Mouse (Mus musculus) frontal cortex, postnatal 14 days (tissue): ENCODE results near the gene Lurap1.

Source experiments
- DNase-seq, 2 experiments: peaks; one replicate each; pipeline ENCODE4 v3.0.0; 2022; ENCODE audit warnings: low spot score in 2 of 2

Lurap1 gene

GRCm38 (mm10) chr4:116160769-116161168 is 9.6 kb upstream of the Lurap1 start:
- DNase-seq = peak; percentile 56 to 68

GRCm38 (mm10) chr4:116159912-116160311 is 8.8 kb upstream of the Lurap1 start:
- no peak for DNase-seq

DNA sequence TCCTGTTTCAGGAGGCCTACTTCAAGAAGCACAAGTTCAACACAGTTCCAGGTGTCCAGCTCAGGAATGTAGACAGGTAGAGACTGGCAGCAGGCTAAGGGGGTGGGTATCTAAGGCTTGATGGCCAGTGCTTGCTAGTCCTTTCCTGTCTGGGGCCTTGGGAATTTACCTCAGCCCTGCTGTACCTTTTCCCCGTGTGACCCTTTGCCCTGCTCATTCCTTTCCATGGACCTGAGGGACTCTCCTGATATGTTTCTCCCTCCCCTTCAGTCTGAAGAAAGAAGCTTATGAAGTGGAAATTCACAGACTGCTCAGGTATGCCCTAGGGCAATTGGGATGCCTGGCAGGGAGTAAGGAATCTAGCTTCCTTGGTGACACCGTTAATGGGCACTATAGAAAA is 6.7 kb upstream of the Lurap1 start:
- DNase-seq = no peak

- no peak for DNase-seq
Observed at GRCm38 (mm10) chr4:116152702-116153101, 1.6 kb upstream of the Lurap1 start.

DNA sequence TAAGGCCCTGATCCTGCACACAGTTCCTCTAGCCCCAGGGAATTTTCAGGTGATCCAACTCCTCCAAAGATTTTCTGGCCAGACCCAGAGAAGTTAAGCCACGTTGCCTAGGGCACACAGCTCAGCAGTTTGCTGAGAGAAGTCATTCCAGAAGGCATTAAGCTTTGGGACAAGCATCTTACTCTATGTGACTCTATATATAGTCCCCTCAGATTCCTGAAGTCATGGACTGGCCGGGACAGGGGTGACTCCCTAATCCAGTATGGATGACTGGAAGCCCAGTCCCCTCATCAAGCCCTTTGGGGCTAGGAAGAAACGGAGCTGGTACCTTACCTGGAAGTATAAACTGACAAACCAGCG is 296 bp downstream of the Lurap1 start:
- no peak for DNase-seq

DNA sequence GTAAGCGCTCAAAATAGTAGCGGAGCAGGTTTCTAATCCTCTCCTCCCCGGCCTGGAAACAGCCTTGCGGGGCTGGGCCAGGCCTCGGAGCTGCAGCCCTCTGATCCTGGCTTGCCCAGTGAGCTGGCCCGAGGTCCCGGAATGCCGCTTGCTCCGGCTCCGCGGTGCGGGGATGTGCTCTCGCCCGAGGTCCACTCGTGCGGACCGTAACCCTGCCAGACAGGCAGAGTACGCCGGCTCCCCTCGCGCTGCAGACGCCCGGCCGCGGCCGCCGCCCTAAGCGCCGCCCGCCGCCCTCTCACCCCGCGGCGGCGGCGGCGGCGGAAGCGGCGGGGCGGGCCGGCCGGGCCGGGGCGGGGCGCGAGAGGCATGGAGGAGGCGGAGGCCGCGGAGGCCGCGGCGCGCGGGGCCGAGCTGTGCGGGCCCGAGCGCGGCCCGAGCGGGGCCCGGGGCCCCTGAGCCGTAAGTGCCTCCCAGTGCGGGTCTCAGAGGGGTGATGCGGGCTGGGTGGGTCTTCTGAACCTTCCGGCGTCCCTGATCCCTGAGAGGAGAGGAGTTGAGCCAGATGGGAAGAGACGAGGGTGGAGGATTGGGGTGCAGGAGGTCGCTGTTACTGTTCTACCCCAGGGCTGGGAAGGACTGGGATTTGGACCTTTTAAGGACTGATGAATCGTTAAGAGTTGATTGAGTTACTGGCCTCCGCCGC is 829 bp downstream of the Lurap1 start:
- DNase-seq = no peak

DNA sequence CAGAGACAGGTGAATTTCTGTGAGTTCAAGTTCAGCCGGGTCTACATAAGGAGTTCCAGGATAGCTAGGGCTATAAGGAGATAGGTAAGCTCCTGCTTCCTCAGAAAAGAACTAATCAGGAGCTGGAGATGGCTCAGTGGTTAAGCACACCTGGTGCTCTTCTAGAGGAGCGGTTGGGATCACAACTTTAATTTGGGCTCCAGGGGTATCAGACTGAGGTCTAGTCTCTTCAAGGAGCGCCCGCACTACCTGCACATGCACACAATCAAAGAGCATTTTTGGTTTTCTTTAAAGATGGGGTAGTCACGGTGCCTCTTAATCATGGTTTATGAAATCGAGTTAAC is 1.4 kb downstream of the Lurap1 start:
- no peak for DNase-seq

DNA sequence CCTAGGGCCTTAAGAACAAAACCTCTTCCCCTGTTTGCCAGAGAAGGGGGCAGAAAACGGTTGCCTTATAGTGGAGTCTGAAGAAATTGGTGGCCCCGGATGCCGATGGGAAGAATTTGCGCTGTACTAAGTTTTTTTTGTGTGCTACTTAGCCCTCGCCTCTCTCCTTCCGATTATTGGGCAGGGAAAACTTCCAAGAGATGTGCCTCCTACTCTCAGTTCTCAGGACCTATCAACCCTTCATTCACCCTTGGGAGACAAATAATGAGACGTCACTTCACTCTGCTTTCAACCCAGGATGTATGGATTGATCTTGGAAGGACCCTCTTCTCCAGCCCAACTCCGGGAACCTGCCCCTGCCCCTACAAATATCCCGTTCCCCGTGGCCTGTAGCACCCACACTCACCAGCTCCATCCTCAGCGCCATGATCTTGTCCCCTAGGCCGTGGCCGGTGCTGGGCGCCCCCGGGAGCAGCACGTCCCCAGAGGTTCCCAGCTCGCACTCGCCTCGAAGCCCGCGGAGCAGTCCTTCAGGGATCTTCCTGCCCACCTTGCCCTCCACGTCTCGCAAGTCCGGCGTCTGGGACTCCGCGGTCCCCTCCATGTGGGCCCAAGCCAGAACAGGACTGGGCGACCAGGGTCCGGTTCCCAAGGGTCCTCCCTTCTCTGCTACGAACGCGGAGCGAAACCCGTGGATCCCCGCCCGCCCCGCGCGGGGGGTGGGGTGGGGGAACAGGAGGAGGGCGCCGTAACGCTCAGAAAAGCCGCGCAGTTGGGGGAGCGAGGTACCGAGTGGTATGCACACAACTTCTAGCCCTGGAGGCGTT is 7.0 kb downstream of the Lurap1 start:
- peak; percentile 40 to 62 for DNase-seq

DNA sequence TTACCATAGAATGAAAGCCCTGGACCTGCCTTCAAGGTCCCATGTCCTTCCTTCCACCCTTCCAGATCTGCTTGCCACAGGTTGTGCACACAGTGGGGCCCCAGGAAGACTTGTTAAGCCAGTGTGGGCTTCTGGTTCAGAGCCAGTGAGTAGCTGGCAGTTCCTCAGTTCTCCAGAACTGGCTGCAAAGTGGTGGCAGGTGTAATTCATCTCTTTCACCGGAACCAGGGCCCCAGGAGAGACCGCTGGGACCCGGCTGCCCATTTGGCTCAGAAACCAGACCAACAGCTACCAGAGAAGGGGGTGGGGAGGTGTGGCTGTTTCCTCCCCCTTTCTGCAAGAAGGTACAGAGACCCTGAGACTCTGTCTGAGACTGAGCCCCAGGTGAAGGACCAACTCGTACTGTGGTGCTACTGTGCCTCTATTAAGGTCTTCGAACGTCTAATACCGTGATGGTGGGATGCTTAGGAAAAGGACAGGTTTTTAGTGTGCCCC is 7.8 kb downstream of the Lurap1 start:
- no peak for DNase-seq

- DNase-seq = no peak
Observed at GRCm38 (mm10) chr4:116142269-116142668, 8.9 kb downstream of the Lurap1 start.

DNA sequence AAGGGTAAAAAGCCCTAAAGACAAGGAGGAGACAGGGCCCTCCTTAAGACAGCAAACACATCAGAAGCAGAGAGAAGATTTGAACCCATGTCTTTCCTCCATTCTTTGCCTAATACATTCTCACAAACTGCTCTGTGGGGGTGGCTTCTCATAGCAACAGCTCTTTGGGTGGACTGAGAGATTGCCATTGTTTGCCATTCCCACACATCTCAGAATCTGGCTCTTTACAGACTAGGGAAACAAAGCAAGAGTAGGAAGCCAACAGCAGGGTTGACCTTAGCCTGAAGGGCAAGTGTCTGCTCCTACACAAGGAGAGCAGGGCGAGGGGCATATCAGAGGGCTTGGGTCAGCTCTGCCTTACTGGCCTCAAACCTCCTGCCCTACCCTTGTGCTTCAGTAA is 9.4 kb downstream of the Lurap1 start:
- no peak for DNase-seq

- no peak for DNase-seq
Observed at GRCm38 (mm10) chr4:116140801-116141574, 10.2 kb downstream of the Lurap1 start.

DNA sequence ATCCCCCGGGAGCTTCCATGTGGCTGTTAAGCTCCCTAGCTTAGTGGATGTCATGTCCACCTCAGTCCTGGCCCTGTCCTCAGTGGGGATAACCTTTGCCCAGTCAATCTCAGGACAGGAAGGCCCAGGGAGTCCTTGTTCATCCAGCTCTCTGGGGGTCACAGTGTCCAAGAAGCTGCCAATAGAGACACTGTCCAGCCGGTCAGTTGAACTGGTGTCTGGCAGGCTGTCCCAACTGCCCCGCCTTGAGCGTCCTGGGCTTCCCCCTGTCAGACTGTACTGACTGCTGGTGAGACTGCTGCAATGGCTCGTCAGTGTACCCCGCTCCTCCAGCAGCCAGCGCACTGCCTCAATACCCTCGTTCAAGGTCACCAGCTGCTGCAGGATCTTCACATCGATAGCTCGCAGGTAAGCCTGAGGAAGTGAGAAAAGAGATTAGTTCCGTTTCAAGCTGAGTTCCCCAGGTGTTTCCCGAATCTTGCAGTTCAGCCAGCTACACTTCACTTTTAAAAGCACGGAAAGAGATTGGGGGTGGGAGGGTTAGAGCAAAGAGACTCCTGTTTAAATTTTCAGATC is 13.6 kb downstream of the Lurap1 start:
- DNase-seq = no peak

- no peak for DNase-seq
Observed at GRCm38 (mm10) chr4:116134990-116135389, 16.1 kb downstream of the Lurap1 start.

DNA sequence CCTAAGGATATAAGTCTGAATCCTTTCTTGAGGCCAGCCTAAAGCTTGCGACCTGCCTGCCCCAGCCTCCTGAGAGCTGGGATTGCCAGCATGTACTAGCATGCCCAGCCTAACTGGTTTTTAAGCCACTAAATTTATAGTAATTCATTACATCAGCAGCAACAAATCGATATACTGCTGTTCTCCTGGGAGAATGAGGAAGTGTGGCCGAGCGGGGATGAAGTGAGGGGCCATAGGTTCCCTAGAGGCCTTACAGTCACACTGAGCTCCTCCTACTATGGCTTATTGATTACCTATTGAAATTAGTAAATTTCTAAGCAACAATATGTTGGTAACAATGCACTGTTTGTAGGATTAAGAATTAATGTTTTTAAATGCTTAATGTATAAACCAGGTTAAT is 18.0 kb downstream of the Lurap1 start:
- no peak for DNase-seq

- DNase-seq = no peak
Observed at GRCm38 (mm10) chr4:116127956-116128355, 23.2 kb downstream of the Lurap1 start.

DNA sequence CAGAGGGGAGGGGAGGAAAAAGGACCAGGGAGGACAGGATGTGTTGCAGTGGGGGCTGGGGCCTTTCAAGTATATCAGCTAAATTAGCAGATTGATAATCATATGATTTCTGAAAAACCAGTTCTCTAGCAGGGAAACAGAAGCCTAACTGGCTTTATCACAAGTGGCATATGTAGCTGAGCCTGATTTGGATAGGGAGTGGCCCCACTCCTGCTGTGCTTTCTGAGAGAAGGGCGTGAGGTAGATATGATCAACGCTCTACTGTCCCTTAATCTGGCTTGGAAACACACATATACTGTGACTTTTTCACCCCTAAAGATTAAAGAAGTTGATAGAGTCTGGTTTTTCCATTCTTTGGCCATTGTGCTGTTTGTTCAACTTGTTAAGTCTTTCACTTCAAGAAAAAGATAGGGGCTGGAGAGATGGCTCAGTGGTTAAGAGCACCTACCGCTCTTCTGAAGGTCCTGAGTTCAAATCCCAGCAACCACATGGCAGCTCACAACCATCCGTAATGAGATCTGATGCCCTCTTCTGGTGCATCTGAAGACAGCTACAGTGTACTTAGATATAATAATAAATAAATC is 25.2 kb downstream of the Lurap1 start:
- DNase-seq = no peak

DNA sequence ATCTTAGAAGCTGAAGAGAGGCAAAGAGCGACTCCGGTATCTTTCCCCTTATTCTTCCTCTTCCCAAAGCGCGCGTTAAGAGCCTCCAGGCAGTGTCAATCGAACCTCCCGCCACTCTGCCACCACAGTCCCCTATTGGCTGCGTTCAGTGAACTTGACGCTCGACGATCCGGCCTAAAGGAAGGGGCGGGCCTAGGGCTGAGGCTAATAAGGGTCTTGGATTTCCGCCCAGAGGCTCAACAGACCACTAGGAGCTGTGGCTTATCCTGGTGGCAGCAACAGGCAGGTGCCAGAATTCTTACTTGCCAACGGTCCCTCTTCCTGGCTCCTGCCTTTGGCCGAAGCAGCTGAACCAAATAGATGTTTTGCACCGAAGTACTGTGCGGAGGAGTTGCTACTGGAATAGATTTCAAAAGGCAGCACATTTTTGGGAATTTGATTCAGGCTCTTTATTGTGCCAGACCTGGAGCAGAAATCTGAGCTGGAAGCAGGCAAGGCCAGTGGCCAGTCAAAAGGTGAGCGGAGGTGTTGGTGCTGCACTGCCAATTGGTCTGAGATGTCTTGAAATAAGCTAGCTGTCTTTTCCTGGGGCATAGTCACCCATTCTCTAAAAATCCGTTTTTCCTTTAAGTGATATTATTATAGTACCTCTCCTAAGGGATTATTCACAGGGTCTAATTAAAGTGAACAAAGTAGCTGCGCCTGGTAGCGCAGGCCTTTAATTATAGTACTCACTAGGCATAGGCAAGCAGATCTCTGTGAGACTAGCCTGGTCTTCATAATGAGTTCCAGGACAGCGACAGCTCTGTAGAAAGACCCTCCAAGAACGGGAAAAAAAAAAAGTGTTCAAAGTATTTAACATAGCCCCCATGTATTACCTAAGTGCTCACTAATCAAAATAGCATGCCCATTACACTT is 27.3 kb downstream of the Lurap1 start, which contains the start of the genes Rad54l and Pomgnt1:
TSS of gene Rad54l (minus strand) at position 89 of the 918 bp plus-strand sequence.
TSS of gene Pomgnt1 (plus strand) at position 239 of the 918 bp plus-strand sequence.
- peak; percentile 57 to 70 for DNase-seq

DNA sequence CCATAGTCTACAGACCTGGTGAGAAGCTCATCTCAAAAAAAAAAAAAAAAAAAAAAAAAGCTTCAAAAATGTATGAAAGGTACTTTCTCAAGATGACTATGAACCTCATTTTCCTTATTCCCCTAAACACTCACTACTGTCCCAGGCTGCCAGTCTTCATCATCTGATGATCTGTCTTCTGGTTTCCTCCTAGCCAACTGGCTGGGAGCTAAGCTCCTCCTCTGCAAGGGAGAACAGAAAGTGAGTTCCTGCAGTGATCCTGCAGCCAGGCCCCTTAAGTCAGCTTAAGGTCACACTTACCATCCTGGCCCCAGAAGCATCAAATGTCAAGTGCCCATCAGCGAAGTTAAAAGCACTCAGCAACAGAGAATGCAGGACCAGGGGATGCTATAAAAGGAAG is 28.4 kb downstream of the Lurap1 start:
- no peak for DNase-seq

GRCm38 (mm10) chr4:116111486-116111885 is 39.7 kb downstream of the Lurap1 start:
- no peak for DNase-seq
